Mouse (Mus musculus): ENCODE results near the gene Dpf2. TPM values are rescaled to one million over a fixed set of nuclear protein-coding genes. Genes with fewer than 3 reads are reported as not detected.
A peak's percentile ranks its signal among the peaks of the same experiment; 100 is the strongest.

Gene Dpf2
- polyA plus RNA-seq, 1 experiment = 194 TPM

DNA sequence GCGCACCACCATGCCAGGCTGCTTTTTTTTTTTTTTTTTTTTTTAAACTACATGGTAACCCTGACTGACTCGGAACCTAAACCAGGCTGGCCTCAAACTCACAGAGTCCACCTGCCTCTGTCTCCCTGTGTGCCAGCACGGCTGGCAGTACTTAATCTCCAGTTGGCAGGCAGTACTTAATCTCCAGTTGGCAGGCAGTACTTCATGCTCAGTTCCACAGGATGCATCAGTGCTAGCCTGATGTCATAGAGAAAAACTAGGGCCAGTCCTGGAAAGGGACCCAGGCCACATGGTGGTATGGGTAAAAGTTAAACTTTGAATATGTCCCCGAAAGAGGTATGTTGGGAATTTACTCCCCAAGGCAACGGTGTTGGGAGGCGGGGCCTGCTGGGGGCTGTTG is 15.3 kb upstream of the Dpf2 start:
- H3K36me3 ChIP-seq (ENCODE audit: control insufficient read depth, insufficient read depth, low read length) = no peaks in the 10 kb centered on the region
- H3K27ac ChIP-seq (ENCODE audit: control insufficient read depth, insufficient read depth, low read length) = no peak overlapping the region
- no peak overlapping the region for H3K4me3 ChIP-seq (ENCODE audit: control insufficient read depth, insufficient read depth, low read length)
- DNase-seq = no peak
- TF ChIP-seq CTCF (IDR thresholded peaks at IDR 0.05; ENCODE audit: borderline replicate concordance, control insufficient read depth, extremely low read depth, insufficient read depth, low read length, poor library complexity) (no peak), POLR2A (IDR thresholded peaks at IDR 0.05; ENCODE audit: control insufficient read depth, extremely low read depth, insufficient read depth, low read length, poor library complexity) (no peak)
- peaks cover 23% of the 10 kb centered on the region for H3K4me1 ChIP-seq (replicated peaks; ENCODE audit: control insufficient read depth, insufficient read depth, low read length)
- H3K27me3 ChIP-seq (ENCODE audit: control insufficient read depth, insufficient read depth, low read length) = no peaks in the 10 kb centered on the region
- WGBS = 96% methylated on average over 6 of the region's 6 CpGs

DNA sequence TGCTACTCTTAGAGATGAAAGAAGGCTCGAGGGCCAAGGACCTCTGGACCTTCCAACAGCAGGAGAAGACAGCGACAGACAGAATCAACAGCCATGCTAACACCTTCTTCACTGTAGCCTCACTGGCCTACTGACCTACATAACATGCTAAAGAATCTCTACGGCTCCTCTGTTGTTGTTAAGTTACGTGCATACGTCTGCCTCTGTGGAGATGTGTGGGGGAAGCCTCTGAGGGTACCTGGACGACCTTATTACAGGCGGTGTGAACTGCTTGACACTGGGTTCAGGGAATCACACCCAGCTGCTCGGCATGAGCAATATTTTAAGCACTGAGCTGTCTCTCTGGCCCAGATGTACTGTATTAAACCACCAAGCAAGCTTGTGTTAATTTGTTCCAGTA is 14.7 kb upstream of the Dpf2 start:
- DNase-seq = no peak
- Histone ChIP-seq H3K36me3 (ENCODE audit: control insufficient read depth, insufficient read depth, low read length) (no peaks in the 10 kb centered on the region), H3K27ac (ENCODE audit: control insufficient read depth, insufficient read depth, low read length) (no peak overlapping the region), H3K4me1 (replicated peaks; ENCODE audit: control insufficient read depth, insufficient read depth, low read length) (peaks cover 23% of the 10 kb centered on the region), H3K4me3 (ENCODE audit: control insufficient read depth, insufficient read depth, low read length) (no peak overlapping the region), H3K27me3 (ENCODE audit: control insufficient read depth, insufficient read depth, low read length) (no peaks in the 10 kb centered on the region)
- 85% methylated on average over 8 of the region's 8 CpGs for WGBS
- TF ChIP-seq CTCF (IDR thresholded peaks at IDR 0.05; ENCODE audit: borderline replicate concordance, control insufficient read depth, extremely low read depth, insufficient read depth, low read length, poor library complexity) = no peak
- no peak for TF ChIP-seq POLR2A (IDR thresholded peaks at IDR 0.05; ENCODE audit: control insufficient read depth, extremely low read depth, insufficient read depth, low read length, poor library complexity)

DNA sequence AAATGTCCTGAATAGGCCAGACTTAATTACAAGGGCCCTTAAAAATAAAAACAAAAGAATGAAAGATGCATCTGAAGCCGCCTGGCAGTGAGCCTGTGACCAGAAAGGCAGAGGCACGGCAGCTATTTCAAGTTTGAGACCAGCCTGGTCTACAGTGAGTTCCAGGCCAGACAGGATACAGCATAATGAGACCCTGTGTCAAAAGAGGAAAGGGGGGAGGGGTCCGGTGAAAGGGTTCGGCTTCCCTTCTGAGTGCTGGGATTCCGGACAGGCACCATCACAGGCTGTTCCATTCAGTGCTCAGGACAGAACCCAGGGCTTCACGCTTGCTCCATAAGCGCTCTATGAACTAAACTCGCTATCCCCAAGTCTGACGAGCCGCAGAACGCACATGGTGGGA is 14.2 kb upstream of the Dpf2 start:
- no peak overlapping the region for H3K4me3 ChIP-seq (ENCODE audit: control insufficient read depth, insufficient read depth, low read length)
- no peak for DNase-seq
- H3K27me3 ChIP-seq (ENCODE audit: control insufficient read depth, insufficient read depth, low read length) = no peaks in the 10 kb centered on the region
- H3K4me1 ChIP-seq (replicated peaks; ENCODE audit: control insufficient read depth, insufficient read depth, low read length) = peaks cover 23% of the 10 kb centered on the region
- TF ChIP-seq CTCF (IDR thresholded peaks at IDR 0.05; ENCODE audit: borderline replicate concordance, control insufficient read depth, extremely low read depth, insufficient read depth, low read length, poor library complexity) = no peak
- no peak for TF ChIP-seq POLR2A (IDR thresholded peaks at IDR 0.05; ENCODE audit: control insufficient read depth, extremely low read depth, insufficient read depth, low read length, poor library complexity)
- 88% methylated on average over 11 of the region's 11 CpGs for WGBS
- H3K27ac ChIP-seq (ENCODE audit: control insufficient read depth, insufficient read depth, low read length) = no peak overlapping the region
- H3K36me3 ChIP-seq (ENCODE audit: control insufficient read depth, insufficient read depth, low read length) = no peaks in the 10 kb centered on the region

DNA sequence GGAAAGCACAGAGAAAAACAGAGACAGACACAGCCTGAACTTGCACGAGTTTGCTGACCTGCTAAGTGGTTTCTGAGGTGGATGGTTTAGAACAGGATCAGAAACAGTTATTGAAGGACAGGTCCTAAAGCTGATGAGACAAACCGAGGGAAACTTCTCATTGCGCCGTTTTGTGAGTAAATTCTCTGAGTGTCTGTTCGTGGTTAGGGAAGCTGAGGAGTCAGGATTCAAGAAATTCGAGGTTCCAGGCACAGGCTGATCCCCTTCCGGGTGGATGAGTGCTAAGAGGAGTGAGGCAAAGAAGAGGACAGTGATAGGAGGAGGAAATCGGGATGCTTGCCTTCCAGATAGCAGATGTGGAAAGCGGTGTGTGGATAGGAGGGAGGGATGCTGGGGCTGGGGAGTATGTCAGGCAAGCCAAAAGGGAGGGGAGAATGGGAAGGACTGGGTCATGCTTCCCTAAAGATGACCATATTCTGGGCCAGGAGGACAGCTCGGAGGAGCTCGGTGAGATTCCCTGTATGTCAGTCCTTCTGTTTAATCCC is 12.6 kb upstream of the Dpf2 start:
- WGBS = 38% methylated on average over 11 of the region's 11 CpGs
- no peak overlapping the region for H3K27ac ChIP-seq (ENCODE audit: control insufficient read depth, insufficient read depth, low read length)
- no peaks in the 10 kb centered on the region for H3K36me3 ChIP-seq (ENCODE audit: control insufficient read depth, insufficient read depth, low read length)
- H3K4me1 ChIP-seq (replicated peaks; ENCODE audit: control insufficient read depth, insufficient read depth, low read length) = peaks cover 20% of the 10 kb centered on the region
- DNase-seq = no peak
- no peaks in the 10 kb centered on the region for H3K27me3 ChIP-seq (ENCODE audit: control insufficient read depth, insufficient read depth, low read length)
- no peak for TF ChIP-seq CTCF (IDR thresholded peaks at IDR 0.05; ENCODE audit: borderline replicate concordance, control insufficient read depth, extremely low read depth, insufficient read depth, low read length, poor library complexity)
- no peak for TF ChIP-seq POLR2A (IDR thresholded peaks at IDR 0.05; ENCODE audit: control insufficient read depth, extremely low read depth, insufficient read depth, low read length, poor library complexity)
- no peak overlapping the region for H3K4me3 ChIP-seq (ENCODE audit: control insufficient read depth, insufficient read depth, low read length)

DNA sequence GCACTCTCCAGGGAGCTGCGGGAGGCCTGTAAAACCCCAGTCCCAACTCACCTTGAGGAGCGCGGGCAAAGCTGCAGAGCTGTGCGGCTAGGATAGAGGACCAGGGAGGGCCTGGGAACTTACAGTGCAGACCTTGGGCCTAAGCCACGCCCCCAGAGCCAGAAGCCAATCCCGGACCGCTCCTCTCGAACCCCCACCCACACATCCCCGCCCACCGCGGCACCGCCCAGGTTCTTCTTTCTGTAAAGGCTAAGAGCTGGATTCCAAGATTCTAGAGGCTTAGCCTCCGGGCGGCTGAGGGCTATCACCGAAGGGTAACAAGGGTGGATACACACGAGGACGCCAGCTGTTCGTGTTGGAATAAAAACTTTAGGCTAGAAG is 11.9 kb upstream of the Dpf2 start, which contains the start of gene Cdc42ep2:
Cdc42ep2 (minus strand) TSS at position 104 of the 381 bp plus-strand sequence.
- H3K27ac ChIP-seq (ENCODE audit: control insufficient read depth, insufficient read depth, low read length) = no peak within 1 kb of the TSS
- H3K27me3 ChIP-seq (ENCODE audit: control insufficient read depth, insufficient read depth, low read length) = no peaks in the 10 kb centered on the region
- WGBS = 2% methylated on average over 18 of the region's 18 CpGs
- peaks cover 20% of the 10 kb centered on the region for H3K4me1 ChIP-seq (replicated peaks; ENCODE audit: control insufficient read depth, insufficient read depth, low read length)
- TF ChIP-seq POLR2A (IDR thresholded peaks at IDR 0.05; ENCODE audit: control insufficient read depth, extremely low read depth, insufficient read depth, low read length, poor library complexity) (no peak), CTCF (IDR thresholded peaks at IDR 0.05; ENCODE audit: borderline replicate concordance, control insufficient read depth, extremely low read depth, insufficient read depth, low read length, poor library complexity) (no peak)
- peak within 1 kb of the TSS; percentile 53 for H3K4me3 ChIP-seq (ENCODE audit: control insufficient read depth, insufficient read depth, low read length)
- no peaks in the 10 kb centered on the region for H3K36me3 ChIP-seq (ENCODE audit: control insufficient read depth, insufficient read depth, low read length)
- DNase-seq = peak; percentile 94

DNA sequence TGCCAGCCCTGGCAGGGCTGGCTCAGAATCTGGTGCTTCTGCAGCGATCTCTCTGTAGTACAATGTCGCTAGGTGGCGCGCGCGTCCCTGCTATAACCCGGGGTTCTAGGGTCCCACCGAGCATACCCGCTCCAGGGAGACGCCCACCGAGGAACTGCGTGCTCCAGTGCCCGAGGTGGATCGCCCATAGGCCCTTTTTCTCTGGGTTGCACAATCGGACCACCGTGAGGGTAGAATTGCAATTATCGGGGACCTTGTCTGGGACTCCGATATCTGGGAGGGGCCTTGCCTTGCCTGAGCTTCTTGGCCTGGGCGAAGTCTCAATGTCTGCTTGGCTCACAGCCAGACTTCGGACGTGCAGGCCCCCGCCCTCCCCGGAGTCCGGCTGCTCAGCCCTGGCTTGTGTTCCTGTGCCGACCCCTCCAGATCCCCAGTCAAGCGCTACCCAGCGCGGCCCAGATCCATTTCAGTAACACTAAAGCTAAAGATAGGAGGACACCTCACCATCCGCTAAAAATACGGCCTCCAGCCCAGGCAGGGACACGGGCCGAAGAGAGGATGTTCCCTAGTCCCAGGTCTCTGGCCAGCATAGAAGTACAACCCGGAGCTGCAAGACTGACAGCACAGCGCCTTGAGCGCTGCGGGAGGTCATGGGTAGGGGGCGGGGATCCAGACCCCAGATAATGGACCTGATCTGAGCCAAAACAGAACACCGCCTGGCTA is 11.3 kb upstream of the Dpf2 start:
- Histone ChIP-seq H3K4me3 (ENCODE audit: control insufficient read depth, insufficient read depth, low read length) (peak overlapping the region; percentile 53), H3K27ac (ENCODE audit: control insufficient read depth, insufficient read depth, low read length) (no peak overlapping the region), H3K36me3 (ENCODE audit: control insufficient read depth, insufficient read depth, low read length) (no peaks in the 10 kb centered on the region), H3K4me1 (replicated peaks; ENCODE audit: control insufficient read depth, insufficient read depth, low read length) (peaks cover 20% of the 10 kb centered on the region), H3K27me3 (ENCODE audit: control insufficient read depth, insufficient read depth, low read length) (no peaks in the 10 kb centered on the region)
- under 1% methylated on average over 38 of the region's 38 CpGs for WGBS
- peak; percentile 92 for DNase-seq
- TF ChIP-seq CTCF (IDR thresholded peaks at IDR 0.05; ENCODE audit: borderline replicate concordance, control insufficient read depth, extremely low read depth, insufficient read depth, low read length, poor library complexity) (peak; percentile 88), POLR2A (IDR thresholded peaks at IDR 0.05; ENCODE audit: control insufficient read depth, extremely low read depth, insufficient read depth, low read length, poor library complexity) (0 out of 2 replicates have a peak, but pooled peaks have one; percentile 17)
